Mouse (Mus musculus) MEL-GATA-1-ER (cell line): ENCODE data around the gene Snx19.

ENCODE experiments used
- DNase-seq: peaks from one replicate; pipeline ENCODE4 v3.0.0-alpha.2; 2012; ENCODE audit warnings: low read depth; ENCODE audit errors: extremely low read depth

Snx19 gene

DNA sequence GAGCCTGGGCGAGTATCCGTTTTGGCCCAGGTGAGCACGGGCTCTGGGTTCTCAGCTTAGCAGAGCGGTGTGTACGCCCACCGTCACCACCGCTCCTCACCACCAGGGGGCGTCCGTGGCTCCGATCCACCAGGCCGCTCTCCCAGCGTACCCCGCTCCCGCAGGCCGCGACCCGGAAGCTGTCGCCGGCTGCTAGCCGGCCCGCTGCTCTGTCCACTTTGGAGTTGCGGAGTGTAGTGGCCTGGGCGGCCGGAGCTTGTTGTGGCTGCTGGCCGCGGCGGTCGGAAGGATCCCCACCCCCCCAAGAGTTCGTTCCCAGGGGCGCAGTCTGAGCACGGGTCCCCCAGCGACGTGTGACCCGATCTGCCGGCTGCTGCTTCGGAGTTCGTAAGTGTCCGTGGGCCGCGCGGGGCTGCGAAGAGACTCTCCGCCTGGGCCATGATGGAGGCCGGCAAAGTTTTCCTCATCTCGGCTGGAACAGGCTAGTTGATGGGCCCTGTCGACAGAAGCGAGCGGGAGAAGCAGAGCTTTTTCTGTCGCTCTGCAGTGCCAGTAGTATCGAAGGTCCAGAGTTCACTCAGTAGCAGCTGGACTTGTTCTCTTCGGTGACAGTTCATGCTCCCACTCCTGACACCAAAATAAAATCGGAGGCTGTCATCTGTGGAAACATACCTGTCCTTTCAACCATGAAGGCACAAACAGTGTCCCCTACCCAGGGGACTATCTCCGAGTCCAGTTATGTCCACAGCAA, at the start of gene Snx19:
Gene Snx19 (plus strand): TSS at position 227 of the 751 bp plus-strand sequence.
- DNase-seq: peak; percentile 70

GRCm38 (mm10) chr9:30400771-30401170, 26.1 kb upstream of the Snx19 start:
- no peak for DNase-seq

DNA sequence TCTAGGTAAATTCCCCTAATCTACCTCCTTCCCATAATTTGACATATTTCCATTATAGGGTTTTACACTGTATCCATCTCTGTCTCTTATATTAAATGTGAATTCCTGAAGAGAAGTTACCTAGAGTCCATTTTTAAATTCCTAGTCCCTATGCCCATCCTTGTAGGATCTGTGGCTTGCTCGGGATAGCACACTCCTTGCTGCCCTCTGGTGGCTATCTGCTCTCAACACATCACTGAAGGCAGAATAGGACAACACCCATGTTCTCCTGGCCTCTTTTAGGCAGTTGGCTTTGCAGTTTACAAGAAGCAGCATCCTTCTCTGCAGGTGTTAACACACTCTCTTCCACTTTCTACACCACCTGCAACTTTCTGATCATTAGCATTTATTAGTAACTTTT, 4.0 kb upstream of the Snx19 start:
- peak; percentile 33 for DNase-seq

DNA sequence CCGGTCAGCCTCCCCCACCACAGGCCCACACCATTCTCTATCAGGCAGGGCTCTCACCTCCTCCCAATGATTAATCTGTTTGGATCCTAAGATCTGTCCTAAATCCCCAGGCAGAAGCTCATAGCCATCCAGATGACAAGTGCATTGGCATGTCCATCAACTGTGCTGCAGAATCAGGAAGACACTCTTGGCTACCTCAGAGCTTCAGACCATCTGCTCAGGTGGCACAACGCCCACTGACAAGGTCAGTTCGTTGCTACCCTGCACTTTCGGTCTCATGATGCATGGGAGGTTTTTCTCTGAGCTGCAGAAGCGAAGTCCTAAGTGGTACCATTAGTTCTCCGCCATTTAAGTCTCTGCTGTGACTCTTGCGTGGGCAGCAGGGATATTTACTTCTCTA, 1.7 kb upstream of the Snx19 start:
- no peak for DNase-seq

DNA sequence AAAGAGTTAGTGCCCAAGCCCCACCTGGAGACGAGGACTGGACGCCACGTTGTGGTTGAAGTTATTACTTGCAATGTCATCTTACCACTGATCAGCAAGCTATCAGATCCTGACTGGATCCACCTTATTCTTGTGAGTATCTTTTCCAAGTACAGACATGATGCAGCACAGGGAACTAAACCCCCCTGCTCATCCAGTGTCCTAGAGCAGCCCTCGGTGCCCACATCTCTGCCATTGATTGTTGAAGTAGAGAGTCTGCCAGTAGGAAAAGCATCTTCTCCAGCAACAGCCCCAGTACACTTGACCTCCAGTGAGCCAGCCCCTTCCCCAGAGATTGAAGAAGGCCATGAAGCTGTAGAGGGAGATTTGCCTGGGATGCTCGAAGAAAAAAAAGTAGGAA, 1.3 kb downstream of the Snx19 start:
- no peak for DNase-seq

GRCm38 (mm10) chr9:30430447-30430846, 3.5 kb downstream of the Snx19 start:
- DNase-seq: no peak

GRCm38 (mm10) chr9:30431909-30432308, 5.0 kb downstream of the Snx19 start:
- no peak for DNase-seq

DNA sequence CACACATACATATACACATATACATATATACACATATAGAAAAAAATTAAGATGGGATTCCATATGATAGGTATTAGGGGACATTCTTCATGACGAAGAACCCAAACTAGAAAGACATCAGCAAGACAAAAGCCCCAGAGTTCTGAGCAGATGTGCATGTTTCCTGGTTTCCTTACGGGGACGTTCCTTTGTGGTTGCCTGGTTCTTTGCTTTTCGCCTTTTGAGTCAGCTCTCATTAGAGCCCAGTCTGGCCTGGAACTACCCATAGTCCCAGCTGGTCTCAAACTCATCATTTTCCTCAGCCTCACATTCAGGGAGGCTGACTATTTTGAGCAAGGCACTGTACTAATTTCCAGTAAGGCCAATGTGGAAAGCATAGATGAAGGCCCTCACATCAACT, 7.0 kb downstream of the Snx19 start:
- DNase-seq: no peak

GRCm38 (mm10) chr9:30435902-30436585, 9.1 kb downstream of the Snx19 start:
- DNase-seq: no peak

GRCm38 (mm10) chr9:30438505-30438904, 11.6 kb downstream of the Snx19 start:
- no peak for DNase-seq

DNA sequence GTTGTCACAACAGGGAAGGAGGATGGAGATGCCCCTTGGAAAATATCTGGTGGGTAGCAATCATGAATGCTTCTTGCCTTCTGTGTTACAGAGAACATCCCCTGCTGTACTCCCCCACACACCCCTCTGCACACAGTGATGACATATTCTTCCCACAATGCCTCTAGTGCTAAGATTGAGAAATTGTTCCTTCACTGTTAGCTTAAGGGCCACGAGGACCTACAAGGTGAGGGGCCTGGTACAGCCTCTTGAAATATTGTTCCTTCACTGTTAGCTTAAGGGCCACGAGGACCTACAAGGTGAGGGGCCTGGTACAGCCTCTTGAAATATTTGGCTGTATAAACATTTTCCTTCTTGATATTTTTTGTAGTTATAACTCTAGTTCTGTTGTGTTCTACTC, 14.9 kb downstream of the Snx19 start:
- DNase-seq: no peak

DNA sequence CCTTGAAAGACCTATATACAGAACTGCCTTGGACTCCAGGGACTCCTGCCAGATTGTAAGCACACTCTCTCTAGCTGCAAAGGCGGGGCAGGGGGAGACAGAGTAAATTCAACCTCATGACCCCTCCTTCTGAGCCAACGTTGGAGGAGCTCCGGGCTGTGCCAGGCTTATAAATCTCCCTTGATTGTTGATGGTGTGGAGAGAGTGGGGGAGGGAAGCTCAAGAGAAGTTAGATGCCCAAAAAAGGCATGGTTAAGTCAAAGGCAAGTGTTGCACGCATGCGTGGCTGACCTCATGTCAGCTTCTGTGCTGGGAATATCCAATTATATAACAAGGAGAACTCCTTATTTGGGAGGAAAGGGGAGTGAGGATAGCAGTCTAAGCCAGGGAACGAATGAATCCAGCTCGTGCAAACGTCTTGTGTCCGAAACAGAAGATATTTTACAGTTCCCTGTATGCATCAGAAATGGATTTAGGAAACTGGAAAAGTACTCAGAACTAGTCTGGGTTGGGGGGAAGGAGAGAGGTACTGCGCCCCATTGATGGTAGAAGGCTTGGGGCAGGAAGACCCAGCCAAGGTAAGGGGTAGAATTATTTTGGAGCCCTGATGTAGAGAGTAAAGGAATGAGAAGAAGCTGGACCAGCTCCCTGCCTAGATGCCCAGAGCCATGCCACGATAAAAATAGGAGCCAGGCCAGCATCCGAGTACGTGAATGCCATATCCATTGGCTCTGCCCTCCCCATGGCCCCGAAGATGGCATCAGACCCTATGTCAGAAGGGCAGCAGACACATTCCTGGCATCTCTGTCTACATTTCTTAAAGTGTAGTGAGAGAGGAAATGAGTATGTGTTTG, 18.6 kb downstream of the Snx19 start:
- DNase-seq: no peak

GRCm38 (mm10) chr9:30446126-30446525, 19.2 kb downstream of the Snx19 start:
- DNase-seq: no peak

GRCm38 (mm10) chr9:30448459-30448858, 21.6 kb downstream of the Snx19 start:
- no peak for DNase-seq

DNA sequence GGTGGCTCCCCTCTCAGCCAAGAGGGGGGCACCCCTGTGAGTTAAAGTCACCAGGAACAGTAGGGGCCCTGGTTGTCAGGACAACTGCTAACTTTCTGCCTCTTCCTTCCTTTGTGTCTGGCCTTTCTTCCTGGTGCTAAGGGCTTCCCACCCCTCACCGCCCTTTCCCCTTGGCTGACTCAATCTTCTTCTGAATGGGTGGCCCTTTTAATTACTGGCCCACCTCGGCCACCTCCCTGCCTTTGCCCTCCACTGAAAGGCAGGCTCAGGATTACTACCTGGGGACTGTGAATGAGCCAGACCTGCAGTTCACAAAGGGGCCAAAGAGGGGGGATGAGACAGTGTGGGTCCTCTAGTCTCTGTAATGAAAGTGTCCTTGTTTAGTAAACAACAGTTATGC, 23.0 kb downstream of the Snx19 start:
- DNase-seq: no peak

DNA sequence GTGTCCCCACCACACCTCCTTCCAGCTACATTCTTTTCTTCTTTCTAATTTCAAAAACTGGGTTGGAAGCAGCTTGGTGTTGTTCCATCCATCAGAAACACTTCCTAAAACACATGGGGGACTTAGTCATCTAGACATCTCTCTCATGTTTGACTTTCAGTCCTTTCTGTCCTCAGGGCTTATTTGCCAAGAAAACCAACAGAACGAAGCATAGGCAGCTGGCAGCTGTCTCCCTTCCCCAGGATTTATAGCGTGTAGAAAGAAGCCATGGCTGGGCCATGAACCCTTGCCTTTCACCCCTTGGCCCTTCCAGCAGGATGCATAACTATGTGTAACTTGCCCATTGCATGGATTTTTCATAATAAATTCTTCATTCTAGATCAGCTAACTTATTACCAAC, 23.9 kb downstream of the Snx19 start:
- no peak for DNase-seq

GRCm38 (mm10) chr9:30454527-30454926, 27.6 kb downstream of the Snx19 start:
- DNase-seq: no peak

DNA sequence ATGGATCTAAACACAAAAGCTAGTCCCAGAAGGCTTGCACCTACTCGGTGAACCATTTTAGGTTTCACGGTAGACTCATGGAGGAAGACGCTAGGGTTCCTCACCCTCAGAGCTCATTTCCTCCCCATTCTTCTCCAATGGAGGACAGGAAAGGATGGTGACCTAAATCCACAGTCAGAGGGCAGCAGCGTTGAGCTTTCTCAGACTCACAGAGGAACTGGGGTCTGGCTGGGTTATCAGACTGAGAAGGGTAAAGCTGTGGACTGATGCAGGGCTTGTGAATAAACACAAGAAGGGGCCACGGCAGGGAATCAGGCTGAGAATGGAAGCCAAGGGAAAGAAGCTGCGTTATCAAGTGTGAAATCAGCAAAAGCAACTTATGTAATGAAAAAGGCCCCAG, 29.3 kb downstream of the Snx19 start:
- no peak for DNase-seq

- no peak for DNase-seq
These were observed 33.6 kb downstream of the Snx19 start for GRCm38 (mm10) chr9:30460501-30460900.

GRCm38 (mm10) chr9:30464661-30465060, 37.8 kb downstream of the Snx19 start:
- no peak for DNase-seq

DNA sequence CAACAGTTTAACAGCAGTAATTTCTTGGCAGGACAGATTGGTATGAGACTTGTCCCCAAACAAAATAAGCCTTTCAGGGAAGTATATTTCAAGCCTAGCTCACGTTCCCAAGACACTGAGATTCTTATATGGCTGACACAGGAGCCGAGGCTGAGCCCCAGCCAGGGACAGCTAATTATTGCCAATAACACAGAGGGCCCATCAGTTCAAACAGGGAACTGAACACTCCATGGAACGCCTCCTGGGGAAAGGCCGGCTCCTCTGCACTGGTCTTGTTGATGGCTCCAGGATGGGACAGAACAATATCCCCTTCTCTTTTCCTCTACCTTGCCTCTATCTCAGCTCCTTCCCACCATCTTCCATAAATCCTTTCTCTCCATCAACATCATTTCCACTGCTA, 53.1 kb downstream of the Snx19 start:
- no peak for DNase-seq

DNA sequence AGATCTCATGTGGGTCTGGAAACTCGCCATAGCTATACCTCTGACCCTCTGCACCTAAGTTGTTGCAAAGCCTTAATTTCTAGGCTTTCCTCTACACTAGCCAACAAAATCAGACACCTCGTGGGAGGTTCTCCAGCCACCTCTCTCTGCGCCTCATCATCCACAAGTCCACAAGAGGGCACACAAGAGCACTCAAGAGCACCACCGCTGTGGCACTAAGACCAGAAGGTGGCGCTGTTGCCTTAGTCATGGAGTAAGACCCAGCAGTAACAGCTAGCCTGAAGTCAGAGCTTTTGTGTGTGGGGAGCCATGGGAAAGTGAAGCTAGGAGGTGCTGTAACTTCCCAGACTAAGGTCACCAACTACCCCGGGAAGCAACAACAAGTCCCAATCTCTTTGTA, 53.6 kb downstream of the Snx19 start:
- peak; percentile 77 for DNase-seq
